Mouse (Mus musculus): ENCODE measurements around the gene Adgrl2. TPM values are rescaled to one million over a fixed set of nuclear protein-coding genes. Genes with fewer than 3 reads are reported as not detected.

Adgrl2 gene
- polyA plus RNA-seq, 1 experiment = 6.6 TPM

DNA sequence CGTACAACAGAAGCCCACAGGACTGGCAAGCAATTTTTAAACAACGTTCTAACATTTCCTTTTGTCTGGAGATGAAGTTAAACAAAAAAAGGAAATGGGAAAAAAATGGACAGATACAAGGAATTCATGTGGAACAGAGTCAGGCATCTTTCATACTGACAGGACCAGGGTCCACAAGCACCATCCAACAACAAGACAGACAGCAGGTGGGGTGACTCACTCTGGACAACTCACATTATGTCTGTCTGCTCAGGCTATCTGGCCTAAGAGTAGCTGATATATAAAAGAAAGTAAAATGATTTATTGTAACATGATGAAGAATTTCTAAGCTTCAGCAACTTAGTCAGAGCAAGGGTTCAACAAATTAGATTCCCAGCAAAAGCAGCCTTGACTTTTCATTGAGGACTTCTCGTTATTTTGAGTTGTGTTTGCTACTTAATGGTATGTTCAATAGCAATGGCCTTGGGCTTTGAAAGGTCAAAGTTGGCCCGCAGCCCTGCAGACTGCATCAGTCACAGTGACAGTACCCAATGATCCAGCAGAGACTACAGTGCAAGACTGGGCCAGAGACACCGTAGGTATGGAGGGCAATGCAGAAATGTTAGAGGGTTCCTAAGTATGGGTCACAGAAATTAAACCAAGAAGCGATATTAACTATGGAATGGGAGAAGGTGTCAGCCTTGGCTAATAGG is 171.8 kb downstream of the Adgrl2 start:
- H3K27ac ChIP-seq (ENCODE audit: insufficient read depth, low read length) = no peak overlapping the region
- no peaks in the 10 kb centered on the region for H3K27me3 ChIP-seq (ENCODE audit: control insufficient read depth, insufficient read depth, low read length)
- no peak for DNase-seq (ENCODE audit: low read depth in 1 of 2, low spot score in 2 of 2)
- no peak for TF ChIP-seq CTCF (IDR thresholded peaks at IDR 0.05; ENCODE audit: extremely low read depth, insufficient read depth, insufficient read length, insufficient replicate concordance)
- TF ChIP-seq POLR2A (IDR thresholded peaks at IDR 0.05; ENCODE audit: low read depth, low read length) = no peak
- no peaks in the 10 kb centered on the region for H3K4me1 ChIP-seq (ENCODE audit: control insufficient read depth, insufficient read depth, insufficient read length)
- H3K4me3 ChIP-seq (ENCODE audit: extremely low read depth, insufficient read depth, insufficient read length) = no peak overlapping the region
- WGBS = 94% methylated on average over 6 of the region's 6 CpGs
- no peaks in the 10 kb centered on the region for H3K36me3 ChIP-seq (ENCODE audit: control insufficient read depth, insufficient read depth, low read length)

GRCm38 (mm10) chr3:148817491-148817890 is 172.9 kb downstream of the Adgrl2 start:
- WGBS = 95% methylated on average over 25 of the region's 25 CpGs
- H3K27me3 ChIP-seq (ENCODE audit: control insufficient read depth, insufficient read depth, low read length) = no peaks in the 10 kb centered on the region
- no peak for DNase-seq (ENCODE audit: low read depth in 1 of 2, low spot score in 2 of 2)
- H3K27ac ChIP-seq (ENCODE audit: insufficient read depth, low read length) = no peak overlapping the region
- no peaks in the 10 kb centered on the region for H3K36me3 ChIP-seq (ENCODE audit: control insufficient read depth, insufficient read depth, low read length)
- H3K4me3 ChIP-seq (ENCODE audit: extremely low read depth, insufficient read depth, insufficient read length) = no peak overlapping the region
- TF ChIP-seq CTCF (IDR thresholded peaks at IDR 0.05; ENCODE audit: extremely low read depth, insufficient read depth, insufficient read length, insufficient replicate concordance) (no peak), POLR2A (IDR thresholded peaks at IDR 0.05; ENCODE audit: low read depth, low read length) (no peak)
- H3K4me1 ChIP-seq (ENCODE audit: control insufficient read depth, insufficient read depth, insufficient read length) = no peaks in the 10 kb centered on the region

DNA sequence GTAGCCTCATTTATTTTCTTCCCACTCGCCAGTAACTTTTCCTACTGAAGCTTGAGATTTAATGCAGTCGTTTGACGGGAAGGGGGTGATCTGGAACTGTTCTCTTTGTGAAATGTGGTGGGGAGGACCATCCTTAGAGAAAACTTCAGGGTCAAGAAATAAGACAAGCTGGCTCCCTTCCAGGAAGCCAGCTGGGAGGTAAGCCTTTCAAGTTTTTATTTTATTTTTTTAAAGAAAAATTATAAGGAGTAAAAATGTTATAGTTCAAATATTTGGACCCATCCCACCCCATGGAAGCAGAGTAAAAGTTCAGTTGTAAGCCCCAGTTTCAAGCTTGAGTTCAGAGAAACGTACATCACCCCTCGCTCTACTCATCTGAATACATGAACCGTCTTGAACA is 177.2 kb downstream of the Adgrl2 start:
- H3K27ac ChIP-seq (ENCODE audit: insufficient read depth, low read length) = no peak overlapping the region
- DNase-seq (ENCODE audit: low read depth in 1 of 2, low spot score in 2 of 2) = no peak
- no peaks in the 10 kb centered on the region for H3K27me3 ChIP-seq (ENCODE audit: control insufficient read depth, insufficient read depth, low read length)
- no peak overlapping the region for H3K4me3 ChIP-seq (ENCODE audit: extremely low read depth, insufficient read depth, insufficient read length)
- TF ChIP-seq POLR2A (IDR thresholded peaks at IDR 0.05; ENCODE audit: low read depth, low read length) = no peak
- no peak for TF ChIP-seq CTCF (IDR thresholded peaks at IDR 0.05; ENCODE audit: extremely low read depth, insufficient read depth, insufficient read length, insufficient replicate concordance)
- 87% methylated on average over 6 of the region's 6 CpGs for WGBS
- no peaks in the 10 kb centered on the region for H3K4me1 ChIP-seq (ENCODE audit: control insufficient read depth, insufficient read depth, insufficient read length)
- H3K36me3 ChIP-seq (ENCODE audit: control insufficient read depth, insufficient read depth, low read length) = no peaks in the 10 kb centered on the region

DNA sequence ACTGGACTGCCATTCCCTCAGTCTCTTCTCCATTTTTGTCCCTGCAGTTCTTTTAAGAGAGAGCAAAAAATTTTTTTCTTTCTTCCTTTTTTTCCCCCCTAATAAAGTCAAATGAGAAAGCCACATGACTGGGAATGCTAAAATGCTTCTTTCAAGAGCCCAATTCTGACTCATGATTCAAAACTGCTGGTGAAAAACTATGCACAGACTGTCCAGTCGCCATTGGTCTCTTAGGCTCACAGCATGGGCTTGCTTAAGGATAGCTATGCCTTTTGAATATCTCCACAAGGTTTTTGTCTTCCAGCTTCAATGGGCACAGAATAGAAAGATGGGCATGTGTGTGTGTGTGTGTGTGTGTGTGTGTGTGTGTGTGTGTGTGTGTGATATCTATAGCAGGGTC is 178.3 kb downstream of the Adgrl2 start:
- Histone ChIP-seq H3K4me3 (ENCODE audit: extremely low read depth, insufficient read depth, insufficient read length) (no peak overlapping the region), H3K27me3 (ENCODE audit: control insufficient read depth, insufficient read depth, low read length) (no peaks in the 10 kb centered on the region), H3K4me1 (ENCODE audit: control insufficient read depth, insufficient read depth, insufficient read length) (peaks cover 3% of the 10 kb centered on the region; the same call in 1 of the 2 replicates), H3K36me3 (ENCODE audit: control insufficient read depth, insufficient read depth, low read length) (no peaks in the 10 kb centered on the region), H3K27ac (ENCODE audit: insufficient read depth, low read length) (no peak overlapping the region)
- WGBS = 87% methylated on average over 1 of the region's 1 CpGs
- TF ChIP-seq CTCF (IDR thresholded peaks at IDR 0.05; ENCODE audit: extremely low read depth, insufficient read depth, insufficient read length, insufficient replicate concordance) (no peak), POLR2A (IDR thresholded peaks at IDR 0.05; ENCODE audit: low read depth, low read length) (no peak)
- no peak for DNase-seq (ENCODE audit: low read depth in 1 of 2, low spot score in 2 of 2)

DNA sequence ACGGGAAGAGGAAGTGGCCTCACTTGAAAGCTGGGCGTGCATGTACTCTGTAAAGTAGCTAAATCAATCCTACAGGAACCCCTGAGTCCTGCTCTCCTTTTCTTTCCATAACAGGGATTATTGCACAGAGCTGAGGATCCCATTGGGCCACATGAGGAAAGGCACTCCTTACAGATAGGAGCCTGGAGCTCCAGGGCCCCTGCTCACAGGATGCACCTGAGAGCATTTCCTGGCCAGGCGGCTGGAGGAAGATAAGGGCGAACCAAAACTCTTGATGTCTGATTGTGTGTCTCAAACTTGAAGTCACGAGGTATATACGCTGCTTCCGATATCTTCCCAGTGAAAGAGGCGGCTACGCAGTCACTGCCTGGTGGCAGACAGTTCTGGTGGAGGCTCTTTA is 183.4 kb downstream of the Adgrl2 start:
- 11% methylated on average over 9 of the region's 9 CpGs for WGBS
- DNase-seq (ENCODE audit: low read depth in 1 of 2, low spot score in 2 of 2) = peak in 1 of 2 experiments; percentile 12
- Histone ChIP-seq H3K36me3 (ENCODE audit: control insufficient read depth, insufficient read depth, low read length) (no peaks in the 10 kb centered on the region), H3K27me3 (ENCODE audit: control insufficient read depth, insufficient read depth, low read length) (no peaks in the 10 kb centered on the region), H3K4me1 (ENCODE audit: control insufficient read depth, insufficient read depth, insufficient read length) (peaks cover 5% of the 10 kb centered on the region; the same call in 1 of the 2 replicates), H3K27ac (ENCODE audit: insufficient read depth, low read length) (no peak overlapping the region), H3K4me3 (ENCODE audit: extremely low read depth, insufficient read depth, insufficient read length) (no peak overlapping the region)
- TF ChIP-seq POLR2A (IDR thresholded peaks at IDR 0.05; ENCODE audit: low read depth, low read length) (no peak), CTCF (IDR thresholded peaks at IDR 0.05; ENCODE audit: extremely low read depth, insufficient read depth, insufficient read length, insufficient replicate concordance) (no peak)

DNA sequence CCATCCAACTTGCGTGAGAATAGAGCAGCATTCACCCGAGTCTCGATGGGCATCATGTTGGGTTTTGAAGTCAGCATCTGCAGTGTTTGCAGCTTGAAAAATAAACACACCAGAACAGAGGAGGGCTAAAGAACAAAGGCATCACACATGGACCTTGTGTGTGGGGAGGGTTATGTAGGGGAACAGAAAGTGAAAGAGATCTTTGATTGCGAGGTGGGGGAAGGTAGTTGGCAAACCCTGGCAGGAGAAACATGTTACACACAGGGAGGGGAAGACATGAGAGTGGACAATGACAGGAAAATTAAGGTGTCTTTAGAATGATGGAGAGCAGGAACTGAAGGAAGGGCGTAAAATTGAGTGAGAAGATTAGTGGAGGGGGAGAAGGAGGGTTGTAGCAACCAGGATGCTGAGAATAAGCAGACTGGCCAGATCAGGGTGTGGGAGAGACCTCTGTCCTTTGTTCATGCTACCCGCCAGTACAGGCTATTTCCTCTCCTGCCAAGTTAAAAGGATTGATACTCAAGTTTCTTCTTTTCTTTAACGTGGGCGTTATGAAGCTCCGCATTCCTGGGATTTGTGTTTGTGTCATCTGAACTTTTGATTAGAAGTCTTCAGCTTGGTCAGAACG is 197.0 kb downstream of the Adgrl2 start:
- H3K4me3 ChIP-seq (ENCODE audit: extremely low read depth, insufficient read depth, insufficient read length) = no peak overlapping the region
- H3K27me3 ChIP-seq (ENCODE audit: control insufficient read depth, insufficient read depth, low read length) = no peaks in the 10 kb centered on the region
- no peak overlapping the region for H3K27ac ChIP-seq (ENCODE audit: insufficient read depth, low read length)
- DNase-seq (ENCODE audit: low read depth in 1 of 2, low spot score in 2 of 2) = peak in 1 of 2 experiments; percentile 5
- H3K4me1 ChIP-seq (ENCODE audit: control insufficient read depth, insufficient read depth, insufficient read length) = peaks cover 5% of the 10 kb centered on the region; the same call in 1 of the 2 replicates
- TF ChIP-seq POLR2A (IDR thresholded peaks at IDR 0.05; ENCODE audit: low read depth, low read length) = no peak
- TF ChIP-seq CTCF (IDR thresholded peaks at IDR 0.05; ENCODE audit: extremely low read depth, insufficient read depth, insufficient read length, insufficient replicate concordance) = no peak
- WGBS = 75% methylated on average over 10 of the region's 10 CpGs
- no peaks in the 10 kb centered on the region for H3K36me3 ChIP-seq (ENCODE audit: control insufficient read depth, insufficient read depth, low read length)

GRCm38 (mm10) chr3:148770310-148770709 is 220.0 kb downstream of the Adgrl2 start:
- no peaks in the 10 kb centered on the region for H3K27me3 ChIP-seq (ENCODE audit: control insufficient read depth, insufficient read depth, low read length)
- peak in 1 of 2 experiments; percentile 27 for DNase-seq (ENCODE audit: low read depth in 1 of 2, low spot score in 2 of 2)
- WGBS = 54% methylated on average over 6 of the region's 6 CpGs
- no peak overlapping the region for H3K27ac ChIP-seq (ENCODE audit: insufficient read depth, low read length)
- no peaks in the 10 kb centered on the region for H3K4me1 ChIP-seq (ENCODE audit: control insufficient read depth, insufficient read depth, insufficient read length)
- TF ChIP-seq POLR2A (IDR thresholded peaks at IDR 0.05; ENCODE audit: low read depth, low read length) (no peak), CTCF (IDR thresholded peaks at IDR 0.05; ENCODE audit: extremely low read depth, insufficient read depth, insufficient read length, insufficient replicate concordance) (no peak)
- no peak overlapping the region for H3K4me3 ChIP-seq (ENCODE audit: extremely low read depth, insufficient read depth, insufficient read length)
- H3K36me3 ChIP-seq (ENCODE audit: control insufficient read depth, insufficient read depth, low read length) = no peaks in the 10 kb centered on the region

All from spleen, adult 2 months (tissue).